Mouse (Mus musculus) liver, postnatal 0 days (tissue): Measurements from ENCODE around the gene Atxn1.

ENCODE experiments used
- CTCF ChIP-seq: sonication (generic); IDR thresholded peaks from 2 replicates; pipeline ENCODE4 v1.5.1; 2016; ENCODE audit warnings: antibody characterized with exemption, low read depth
- EP300 ChIP-seq: IDR thresholded peaks from 2 replicates; pipeline ENCODE4 v1.6.1; 2016; ENCODE audit warnings: antibody characterized with exemption, low read depth, mild to moderate bottlenecking

- TF ChIP-seq CTCF, result no peak
- no peak for TF ChIP-seq EP300
Observed at GRCm38 (mm10) chr13:45659813-45660212, 305.0 kb downstream of the Atxn1 start.
